Mouse (Mus musculus) liver, embryonic 18 days (tissue): Measurements from ENCODE around the gene Guf1. TPM values are rescaled to one million over a fixed set of nuclear protein-coding genes. Genes with fewer than 3 reads are reported as not detected.

Experiments used
- polyA plus RNA-seq: library from polyadenylated mRNA; depleted of rRNA; stranded (reverse); fragments of >200 nt; gene quantifications from 2 replicates; pipeline ENCODE4 v1.2.3, GENCODE M21; 2012; rRNA removed

Guf1 gene
- polyA plus RNA-seq, result 9.2 and 10.7 TPM in 2 replicates

GRCm38 (mm10) chr5:69556628-69557403, at the start of gene Guf1:
Gene Guf1, plus strand, starts transcription at chr5:69556923.

GRCm38 (mm10) chr5:69542489-69542888, 14.2 kb upstream of the Guf1 start, which contains the start of gene Yipf7:
Gene Yipf7, minus strand, starts transcription at chr5:69542648.

GRCm38 (mm10) chr5:69591640-69592461, 35.1 kb downstream of the Guf1 start, which contains the start of gene Gnpda2:
Gene Gnpda2, minus strand, starts transcription at chr5:69592340.

Other genes with a start within 250 kb of the Guf1 start
- gene Kctd8, start 215.2 kb upstream of the Guf1 start, polyA plus RNA-seq, result not detected in 2 replicates
- gene Yipf7, start 14.3 kb upstream of the Guf1 start, polyA plus RNA-seq, result not detected in 2 replicates
- 3.4 and 3.8 TPM in 2 replicates for gene Gnpda2, start 35.4 kb downstream of the Guf1 start, polyA plus RNA-seq